Comparison of ENCODE assay signal across 29 mouse cellular contexts in the genomic region with DNA sequence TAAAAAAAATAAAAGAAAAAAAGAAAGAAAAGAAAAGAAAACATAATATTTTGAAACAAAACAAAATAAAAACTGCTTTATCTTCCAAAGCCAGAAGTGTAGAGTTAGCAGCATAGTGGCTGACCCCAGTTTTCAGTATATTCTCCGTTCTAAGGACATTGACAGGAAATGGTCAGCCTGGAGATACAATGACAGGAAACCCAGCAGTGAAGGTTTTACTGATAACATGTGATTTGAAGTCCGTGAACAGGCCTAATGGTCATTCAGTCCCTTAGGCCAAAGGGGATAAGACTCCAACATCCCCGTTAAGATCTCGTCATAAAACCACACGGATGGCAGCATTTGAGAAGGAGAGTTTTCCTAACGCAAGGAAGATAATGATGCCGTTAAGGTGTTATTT.
DNase-seq lines count a peak whose midpoint lies in the region; ATAC-seq and TF ChIP-seq lines count a peak whose summit lies in the region.
"Had no signal": no experiment of that assay in that cellular context is flagged by ENCODE, and none has a peak within 500 bp of the region (broad histone marks: within the 10 kb centered on the region; RNA-seq: fewer than 3 reads in every experiment).

No protein-coding gene starts in this region.

- H3K27me3 ChIP-seq in heart, adult 2 months (ENCODE audit: control insufficient read depth, insufficient read depth, low read length) = no peaks in the 10 kb centered on the region
- H3K27me3 ChIP-seq in kidney, postnatal 0 days (ENCODE audit: insufficient read depth, low read length) = no peaks in the 10 kb centered on the region
- H3K27me3 ChIP-seq in heart, embryonic 15.5 days = no peaks in the 10 kb centered on the region
- H3K27me3 ChIP-seq: CH12.LX; intestine, embryonic 15.5 days; liver, embryonic 13.5 days; midbrain, embryonic 15.5 days; neural tube, embryonic 12.5 days had no signal

- TF ChIP-seq POLR2A in heart, adult 2 months (IDR thresholded peaks at IDR 0.05; ENCODE audit: insufficient read depth, low read depth, low read length) = peak; percentile 25; the same call in 1 of the 2 replicates

- TF ChIP-seq EP300 in heart, adult 2 months (IDR thresholded peaks at IDR 0.05; ENCODE audit: insufficient read depth, low read depth, low read length) = no peak

- DNase-seq in heart, adult 2 months = no peak
- no peak for DNase-seq in heart, postnatal 25 days (ENCODE audit: low spot score)
- peak; percentile 30 for DNase-seq in kidney, postnatal 0 days (ENCODE audit: low spot score)
- DNase-seq in kidney, adult 11 months = no peak
- DNase-seq in lung, postnatal 10 days = peak; percentile 5
- DNase-seq in lung, postnatal 4 days = no peak
- DNase-seq in MN1 (ENCODE audit: low spot score) = no peak
- DNase-seq: adrenal gland, postnatal 10 days; B cell, adult 2 months; cerebellum, adult 8-10 months; cerebellum, postnatal 36 days; gastrocnemius, adult 2 months; kidney, postnatal 10 days; liver, embryonic 13.5 days; retina, postnatal 1 day; right cerebral cortex, postnatal 25 days; spleen, adult 18-20 months had no signal

- no peak for TF ChIP-seq CTCF in heart, adult 2 months (IDR thresholded peaks at IDR 0.05)
- no peak for TF ChIP-seq CTCF in kidney, postnatal 0 days (IDR thresholded peaks at IDR 0.05; ENCODE audit: low read depth)

- H3K4me3 ChIP-seq in heart, adult 2 months = no peak overlapping the region
- H3K4me3 ChIP-seq in kidney, postnatal 0 days (replicated peaks; ENCODE audit: low read depth, low read length) = no peak overlapping the region
- no peak overlapping the region for H3K4me3 ChIP-seq in heart, embryonic 15.5 days
- H3K4me3 ChIP-seq: gastrocnemius, adult 2 months; hindbrain, embryonic 10.5 days; intestine, embryonic 15.5 days; layer of hippocampus, adult 2 months; limb, embryonic 10.5 days; liver, embryonic 13.5 days; midbrain, embryonic 15.5 days; neural tube, embryonic 12.5 days had no signal

- H3K4me2 ChIP-seq in kidney, postnatal 0 days (ENCODE audit: low read length) = no peak overlapping the region
- no peak overlapping the region for H3K4me2 ChIP-seq in heart, embryonic 15.5 days
- H3K4me2 ChIP-seq: intestine, embryonic 15.5 days; liver, embryonic 13.5 days; midbrain, embryonic 15.5 days; neural tube, embryonic 12.5 days had no signal

- no peak overlapping the region; the same call in 1 of the 2 replicates for H3K27ac ChIP-seq in heart, adult 2 months
- no peak overlapping the region for H3K27ac ChIP-seq in kidney, postnatal 0 days
- no peak overlapping the region for H3K27ac ChIP-seq in heart, embryonic 15.5 days
- H3K27ac ChIP-seq: gastrocnemius, adult 2 months; hindbrain, embryonic 10.5 days; intestine, embryonic 15.5 days; layer of hippocampus, adult 2 months; limb, embryonic 10.5 days; liver, embryonic 13.5 days; macrophage; midbrain, embryonic 15.5 days; neural tube, embryonic 12.5 days had no signal

- intact Hi-C loops in heart, adult 2 months (cut with DNase I) = no loop called here
- intact Hi-C loops in heart, postnatal 25 days (cut with DNase I) = no loop called here

- peaks cover 2% of the 10 kb centered on the region; the same call in 1 of the 2 replicates for H3K4me1 ChIP-seq in heart, adult 2 months (ENCODE audit: control insufficient read depth, insufficient read depth, low read length)
- H3K4me1 ChIP-seq in kidney, postnatal 0 days (replicated peaks; ENCODE audit: insufficient read depth, low read length) = no peaks in the 10 kb centered on the region
- H3K4me1 ChIP-seq in heart, embryonic 15.5 days (replicated peaks) = no peaks in the 10 kb centered on the region
- H3K4me1 ChIP-seq: hindbrain, embryonic 10.5 days; intestine, embryonic 15.5 days; liver, embryonic 13.5 days; midbrain, embryonic 15.5 days; neural tube, embryonic 12.5 days had no signal

- no peaks in the 10 kb centered on the region for H3K79me2 ChIP-seq in heart, adult 2 months (replicated peaks; ENCODE audit: control insufficient read depth, insufficient read depth, low read length)

- no peaks in the 10 kb centered on the region for H3K9me3 ChIP-seq in kidney, postnatal 0 days (replicated peaks; ENCODE audit: low read length)
- H3K9me3 ChIP-seq in heart, embryonic 15.5 days (replicated peaks) = no peaks in the 10 kb centered on the region
- H3K9me3 ChIP-seq: G1E; hindbrain, embryonic 10.5 days; intestine, embryonic 15.5 days; limb, embryonic 10.5 days; liver, embryonic 13.5 days; midbrain, embryonic 15.5 days; neural tube, embryonic 12.5 days had no signal

- no peak overlapping the region for H3K9ac ChIP-seq in heart, adult 2 months (ENCODE audit: low read depth, low read length)
- no peak overlapping the region for H3K9ac ChIP-seq in kidney, postnatal 0 days (ENCODE audit: low read depth, low read length)
- no peak overlapping the region for H3K9ac ChIP-seq in heart, embryonic 15.5 days
- H3K9ac ChIP-seq: intestine, embryonic 15.5 days; liver, embryonic 13.5 days; midbrain, embryonic 15.5 days; neural tube, embryonic 12.5 days had no signal

- WGBS in heart, adult 2 months = 31% methylated on average over 7 of the region's 7 CpGs
- 33% methylated on average over 7 of the region's 7 CpGs for WGBS in kidney, postnatal 0 days
- 46% methylated on average over 7 of the region's 7 CpGs for WGBS in heart, embryonic 15.5 days

- ATAC-seq in kidney, postnatal 0 days (replicated peaks; ENCODE audit: low FRiP score, low read depth) = no peak
- ATAC-seq in heart, embryonic 15.5 days (replicated peaks; ENCODE audit: insufficient number of reproducible peaks, insufficient read depth, low FRiP score, low read depth) = 0 out of 2 replicates have a peak, but pooled peaks have one; percentile 22
- ATAC-seq: forebrain, embryonic 14.5 days; hindbrain, embryonic 16.5 days; intestine, embryonic 15.5 days; midbrain, embryonic 15.5 days had no signal

- H3K36me3 ChIP-seq in heart, adult 2 months (ENCODE audit: control insufficient read depth, insufficient read depth, low read length) = peaks cover 2% of the 10 kb centered on the region; the same call in 1 of the 2 replicates
- H3K36me3 ChIP-seq in kidney, postnatal 0 days (ENCODE audit: insufficient read depth, low read length) = no peaks in the 10 kb centered on the region
- no peaks in the 10 kb centered on the region for H3K36me3 ChIP-seq in heart, embryonic 15.5 days
- H3K36me3 ChIP-seq: G1E; hindbrain, embryonic 10.5 days; intestine, embryonic 15.5 days; limb, embryonic 10.5 days; liver, embryonic 13.5 days; midbrain, embryonic 15.5 days; neural tube, embryonic 12.5 days had no signal

Comparison
In these comparisons a context has a peak if more than half of its experiments do, and no peak if none do; other contexts are left out.
1. DNase-seq: peak in kidney, postnatal 0 days (single experiment) and lung, postnatal 10 days (single experiment); none in heart, adult 2 months (0 of 2), heart, postnatal 25 days (single experiment), kidney, adult 11 months (single experiment), lung, postnatal 4 days (0 of 2) and MN1 (single experiment).